Mouse (Mus musculus): ENCODE measurements around the gene Klri1. TPM values are rescaled to one million over a fixed set of nuclear protein-coding genes. Genes with fewer than 3 reads are reported as not detected.
"Not testable (repeated sequence)": the region's sequence is repeated elsewhere in the genome, so short reads cannot be mapped to it uniquely, and the experiment has no call there.

Gene Klri1
- polyA plus RNA-seq, 1 experiment from 2014 or later, result not detected

GRCm38 (mm10) chr6:129680379-129680778, 36.6 kb downstream of the Klri1 start:
- 57% methylated on average over 1 of the region's 1 CpGs for WGBS
- H3K4me3 ChIP-seq, result no peak overlapping the region
- no peak overlapping the region for H3K9ac ChIP-seq
- no peaks in the 10 kb centered on the region for H3K4me1 ChIP-seq (replicated peaks)
- no peaks in the 10 kb centered on the region for H3K36me3 ChIP-seq
- no peak overlapping the region for H3K27ac ChIP-seq (ENCODE audit: poor library complexity, severe bottlenecking)
- H3K9me3 ChIP-seq (replicated peaks), result no peaks in the 10 kb centered on the region
- no peaks in the 10 kb centered on the region for H3K27me3 ChIP-seq (replicated peaks)
- ATAC-seq (ENCODE audit: insufficient number of reproducible peaks, low FRiP score), result no peak
- no peak overlapping the region for H3K4me2 ChIP-seq

DNA sequence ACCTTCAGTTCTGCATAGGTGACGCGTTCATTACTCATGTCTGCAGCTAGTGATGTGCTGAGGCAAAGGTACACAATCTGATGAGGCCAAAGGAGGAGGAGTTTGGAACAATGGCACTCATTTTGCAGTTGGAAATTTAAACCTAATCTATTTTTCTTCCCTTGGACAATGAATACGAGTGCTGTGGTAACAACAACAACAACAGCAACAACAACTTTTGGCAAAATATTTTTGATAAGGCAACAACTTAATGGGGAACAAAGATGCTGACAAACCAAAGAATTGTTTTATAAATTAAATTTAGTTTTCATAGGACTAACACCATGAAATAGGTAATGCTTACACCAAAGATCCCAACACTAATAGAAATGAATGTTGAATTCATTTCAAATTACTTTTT, 38.1 kb downstream of the Klri1 start, which contains the start of gene Klrc1:
Klrc1 (minus strand) TSS at position 101 of the 400 bp plus-strand sequence.
- H3K9ac ChIP-seq, result no peak within 1 kb of the TSS
- H3K9me3 ChIP-seq (replicated peaks), result no peaks in the 10 kb centered on the region
- no peaks in the 10 kb centered on the region for H3K27me3 ChIP-seq (replicated peaks)
- 64% methylated on average over 3 of the region's 3 CpGs for WGBS
- no peak within 1 kb of the TSS for H3K4me2 ChIP-seq
- H3K4me1 ChIP-seq (replicated peaks), result no peaks in the 10 kb centered on the region
- H3K27ac ChIP-seq (ENCODE audit: poor library complexity, severe bottlenecking), result no peak within 1 kb of the TSS
- no peaks in the 10 kb centered on the region for H3K36me3 ChIP-seq
- H3K4me3 ChIP-seq, result no peak within 1 kb of the TSS
- ATAC-seq (ENCODE audit: insufficient number of reproducible peaks, low FRiP score), result no peak

- not testable (repeated sequence) for H3K9me3 ChIP-seq (replicated peaks); H3K9ac ChIP-seq; H3K27ac ChIP-seq (ENCODE audit: poor library complexity, severe bottlenecking); ATAC-seq (ENCODE audit: insufficient number of reproducible peaks, low FRiP score); H3K4me2 ChIP-seq; H3K36me3 ChIP-seq; H3K27me3 ChIP-seq (replicated peaks); H3K4me3 ChIP-seq; H3K4me1 ChIP-seq (replicated peaks)
- WGBS, result no CpG with 5 or more reads among the region's 3 CpGs
These were observed 55.6 kb downstream of the Klri1 start for GRCm38 (mm10) chr6:129661301-129661700.

GRCm38 (mm10) chr6:129660589-129660988, 56.3 kb downstream of the Klri1 start, which contains the start of gene Klrc2:
Klrc2 (minus strand) TSS chr6:129660689.
- not testable (repeated sequence) for H3K27me3 ChIP-seq (replicated peaks); H3K9ac ChIP-seq; H3K4me1 ChIP-seq (replicated peaks); H3K4me2 ChIP-seq; H3K9me3 ChIP-seq (replicated peaks); H3K36me3 ChIP-seq; H3K4me3 ChIP-seq; H3K27ac ChIP-seq (ENCODE audit: poor library complexity, severe bottlenecking); ATAC-seq (ENCODE audit: insufficient number of reproducible peaks, low FRiP score)
- WGBS, result 65% methylated on average over 4 of the region's 4 CpGs

Small RNA genes lying within 50 kb of the gene (microRNA-seq; reads per million reads assigned to microRNA genes)
- gene Mir680-1, result not detected

Other genes with a start within 250 kb of the Klri1 start
- 0.42 and 0.46 TPM in 2 replicates for gene Olr1, start 210.0 kb downstream of the Klri1 start, polyA plus RNA-seq (2016; fragmentation: Nextera tagmentation; extraction: Ambion mirVana)
- gene Tmem52b, start 204.6 kb downstream of the Klri1 start, polyA plus RNA-seq (2016; fragmentation: Nextera tagmentation; extraction: Ambion mirVana), result not detected in 2 replicates
- 44.3 and 44.4 TPM in 2 replicates for gene Gabarapl1, start 184.0 kb downstream of the Klri1 start, polyA plus RNA-seq (2016; fragmentation: Nextera tagmentation; extraction: Ambion mirVana)
- gene Klre1, start 139.2 kb downstream of the Klri1 start, polyA plus RNA-seq (2016; fragmentation: Nextera tagmentation; extraction: Ambion mirVana), result not detected in 2 replicates
- 0.23 TPM in 1 of 2 replicates, not detected in the other for gene Klrd1, start 125.3 kb downstream of the Klri1 start, polyA plus RNA-seq (2016; fragmentation: Nextera tagmentation; extraction: Ambion mirVana)
- not detected in 2 replicates for gene Klrk1, start 93.3 kb downstream of the Klri1 start, polyA plus RNA-seq (2016; fragmentation: Nextera tagmentation; extraction: Ambion mirVana)
- not detected in 2 replicates for gene Klrc3, start 73.8 kb downstream of the Klri1 start, polyA plus RNA-seq (2016; fragmentation: Nextera tagmentation; extraction: Ambion mirVana)
- not detected in 2 replicates for gene Klrc2, start 56.4 kb downstream of the Klri1 start, polyA plus RNA-seq (2016; fragmentation: Nextera tagmentation; extraction: Ambion mirVana)
- gene Klrc1, start 38.2 kb downstream of the Klri1 start, polyA plus RNA-seq (2016; fragmentation: Nextera tagmentation; extraction: Ambion mirVana), result not detected in 2 replicates
- gene Klri2, start 23.4 kb upstream of the Klri1 start, polyA plus RNA-seq (2016; fragmentation: Nextera tagmentation; extraction: Ambion mirVana), result not detected in 2 replicates
- gene Gm156, start 67.1 kb upstream of the Klri1 start, polyA plus RNA-seq (2016; fragmentation: Nextera tagmentation; extraction: Ambion mirVana), result not detected in 2 replicates
- not detected in 2 replicates for gene Gm17631, start 145.5 kb upstream of the Klri1 start, polyA plus RNA-seq (2016; fragmentation: Nextera tagmentation; extraction: Ambion mirVana)
- gene Klra17, start 159.5 kb upstream of the Klri1 start, polyA plus RNA-seq (2016; fragmentation: Nextera tagmentation; extraction: Ambion mirVana), result not detected in 2 replicates
- not detected in 2 replicates for gene Klra5, start 200.5 kb upstream of the Klri1 start, polyA plus RNA-seq (2016; fragmentation: Nextera tagmentation; extraction: Ambion mirVana)

Measured in heart, embryonic 12.5 days (tissue).